Mouse (Mus musculus): Measurements from ENCODE around the gene Iqch. TPM values are rescaled to one million over a fixed set of nuclear protein-coding genes. Genes with fewer than 3 reads are reported as not detected.

Gene Iqch
- 0.10 and 0.20 TPM in 2 replicates for polyA plus RNA-seq (2015; fragmentation: Nextera tagmentation; extraction: Ambion mirVana)

DNA sequence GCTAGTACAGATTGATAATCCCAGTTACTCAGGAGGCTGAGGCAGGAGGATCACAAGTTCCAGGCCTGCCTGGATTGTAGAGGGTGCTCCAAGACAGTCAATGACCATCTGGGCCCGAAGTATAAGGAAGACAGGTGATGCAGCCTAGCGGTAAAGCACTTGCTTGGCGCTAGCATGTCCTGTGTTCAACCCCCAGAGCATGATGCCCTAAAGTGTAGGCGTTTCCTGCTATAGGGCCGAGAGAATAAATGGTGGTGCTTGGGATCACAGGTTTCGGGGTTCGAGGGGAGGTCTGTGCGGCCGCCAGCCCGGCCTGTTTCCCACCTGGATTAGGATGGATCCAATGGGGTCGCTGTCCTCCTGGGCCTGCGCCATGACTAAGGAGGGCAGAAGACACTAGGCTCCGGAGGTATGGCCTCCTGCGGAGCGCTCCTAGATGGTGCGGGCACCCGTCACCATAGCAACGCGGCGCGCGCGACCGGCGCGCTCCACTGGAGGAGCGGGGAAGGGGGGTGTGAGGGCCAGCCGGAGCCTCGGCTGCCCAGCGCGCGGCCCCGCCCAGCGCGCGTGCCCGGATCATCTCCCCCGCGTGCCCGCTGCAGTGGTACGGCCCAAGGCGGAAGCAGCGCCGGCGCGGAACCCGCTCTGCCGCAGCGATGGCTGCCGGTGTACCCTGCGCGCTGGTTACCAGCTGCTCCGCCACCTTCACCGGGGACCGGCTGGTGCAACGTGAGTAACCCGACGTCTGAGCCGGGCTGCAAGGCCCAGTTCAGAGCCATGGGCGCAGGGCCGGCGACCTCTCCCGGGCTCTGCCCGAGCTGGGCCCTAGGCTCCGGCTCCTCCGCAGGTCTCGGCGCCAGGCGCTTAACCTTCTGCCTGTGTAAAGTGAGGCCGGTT, at the start of gene Iqch, which contains the start of gene Aagab:
TSS of gene Iqch (minus strand) at position 451 of the 897 bp plus-strand sequence.
TSS of gene Aagab (plus strand) at position 618 of the 897 bp plus-strand sequence.

GRCm38 (mm10) chr9:63398611-63399462, 203.5 kb downstream of the Iqch start, which contains the start of gene 2300009A05Rik:
Gene 2300009A05Rik (minus strand): TSS chr9:63399246.

DNA sequence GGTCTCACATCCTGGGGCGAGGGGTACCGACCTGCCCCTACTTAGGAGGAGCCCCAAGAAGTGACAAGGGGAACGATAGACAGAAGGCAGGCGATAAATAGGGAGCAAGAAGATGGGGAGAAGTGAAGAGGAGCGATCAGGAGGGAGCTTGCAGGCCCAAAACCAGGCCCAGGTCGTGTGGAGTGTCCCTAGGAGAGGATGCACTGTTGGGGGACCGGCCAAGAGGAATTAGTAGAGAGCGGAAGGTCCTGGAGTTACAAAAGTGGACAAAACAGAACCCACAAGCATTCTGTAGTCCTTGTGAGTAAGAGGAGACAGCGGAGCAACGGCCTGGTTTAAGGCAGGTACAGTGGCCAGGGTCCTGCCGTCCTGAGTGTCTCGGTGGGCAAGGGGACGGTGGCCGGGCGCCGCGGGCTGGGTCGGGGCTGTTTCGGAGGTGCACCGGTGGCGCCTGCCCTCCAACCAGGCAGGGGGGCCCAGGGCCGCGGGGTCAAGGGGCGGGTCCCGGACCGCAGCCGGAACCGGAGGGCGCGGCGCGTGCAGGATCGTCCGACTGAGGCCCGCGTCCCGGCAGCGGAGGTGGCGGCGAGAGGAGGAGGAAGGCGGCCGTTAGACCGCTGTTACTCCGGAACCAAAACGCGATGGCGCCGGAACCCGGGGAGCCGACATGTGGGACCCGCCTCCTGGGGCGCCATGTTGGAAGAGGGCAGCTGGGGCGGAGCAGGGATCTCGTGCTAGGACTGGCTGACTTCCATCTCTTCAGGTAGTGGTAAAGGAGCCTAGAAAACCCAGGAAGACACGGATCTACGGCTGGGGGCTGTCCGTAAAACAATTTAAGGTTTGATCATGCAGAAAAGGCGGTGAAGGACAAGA, 224.8 kb downstream of the Iqch start, which contains the start of gene Map2k5:
TSS of gene Map2k5 (minus strand) at position 633 of the 873 bp plus-strand sequence.

Other genes starting within 250 kb of the Iqch start
- gene Map2k5, start 224.6 kb downstream of the Iqch start, polyA plus RNA-seq (2015; fragmentation: Nextera tagmentation; extraction: Ambion mirVana) = 22.5 and 32.3 TPM in 2 replicates
- gene 2300009A05Rik, start 203.2 kb downstream of the Iqch start, polyA plus RNA-seq (2015; fragmentation: Nextera tagmentation; extraction: Ambion mirVana) = 68.8 and 99.5 TPM in 2 replicates
- 19.5 and 29.6 TPM in 2 replicates for gene Aagab, start 167 bp upstream of the Iqch start, polyA plus RNA-seq (2015; fragmentation: Nextera tagmentation; extraction: Ambion mirVana)
- 7.7 and 10.4 TPM in 2 replicates for gene Smad3, start 155.5 kb upstream of the Iqch start, polyA plus RNA-seq (2015; fragmentation: Nextera tagmentation; extraction: Ambion mirVana)